ENCODE assay signal across 8 mouse cellular contexts in the genomic region with DNA sequence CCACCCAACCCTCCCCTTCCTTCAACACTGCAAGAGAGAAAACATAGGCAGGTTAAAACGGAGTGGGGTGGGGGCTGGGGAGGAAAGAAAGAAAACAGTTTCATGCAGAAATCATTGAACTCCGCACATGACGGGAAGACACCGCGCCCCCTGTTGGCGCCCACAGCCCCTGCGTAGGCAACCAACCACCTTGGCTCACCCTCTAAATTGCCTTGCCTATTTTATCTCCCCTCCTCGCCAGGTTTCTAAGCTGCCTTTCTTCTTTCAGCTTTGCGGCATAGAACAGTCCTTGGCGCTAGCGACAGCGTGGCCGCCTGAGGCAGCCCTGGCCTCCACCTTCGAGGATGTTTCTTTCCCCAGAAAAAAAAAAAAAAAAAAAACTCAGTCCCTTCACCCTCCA.
A peak's percentile ranks its signal among the peaks of the same experiment; 100 is the strongest.
DNase-seq lines count a peak whose midpoint lies in the region; ATAC-seq and TF ChIP-seq lines count a peak whose summit lies in the region.

No protein-coding gene starts in this region.

- H3K27ac ChIP-seq in forebrain, embryonic 15.5 days (replicated peaks) = no peak overlapping the region; the same call in 1 of the 2 replicates
- no peak overlapping the region for H3K27ac ChIP-seq in hindbrain, postnatal 0 days
- no peak overlapping the region for H3K27ac ChIP-seq in limb, embryonic 12.5 days
- 0 out of 2 replicates have a peak overlapping the region, but pooled peaks have one; percentile 26 for H3K27ac ChIP-seq in midbrain, embryonic 14.5 days (replicated peaks; ENCODE audit: low read depth, low read length)

- H3K9me3 ChIP-seq in forebrain, embryonic 15.5 days = no peaks in the 10 kb centered on the region
- no peaks in the 10 kb centered on the region for H3K9me3 ChIP-seq in hindbrain, postnatal 0 days (ENCODE audit: low read length)
- no peaks in the 10 kb centered on the region for H3K9me3 ChIP-seq in limb, embryonic 12.5 days
- H3K9me3 ChIP-seq in midbrain, embryonic 14.5 days (ENCODE audit: control insufficient read depth, low read length) = no peaks in the 10 kb centered on the region

- peak; percentile 22 for DNase-seq in adrenal gland, adult 2 months
- no peak for DNase-seq in adrenal gland, adult 8-10 months
- peak; percentile 49 for DNase-seq in adrenal gland, postnatal 25 days
- DNase-seq in hindbrain, postnatal 0 days (ENCODE audit: low spot score) = peak; percentile 63
- peak; percentile 80 for DNase-seq in midbrain, embryonic 14.5 days
- peak; percentile 8 for DNase-seq in thymus, postnatal 0 days (ENCODE audit: low spot score)

- no peaks in the 10 kb centered on the region for H3K27me3 ChIP-seq in forebrain, embryonic 15.5 days
- no peaks in the 10 kb centered on the region for H3K27me3 ChIP-seq in hindbrain, postnatal 0 days (ENCODE audit: insufficient read depth, low read length)
- H3K27me3 ChIP-seq in limb, embryonic 12.5 days = peaks cover 18% of the 10 kb centered on the region; the same call in 1 of the 2 replicates
- no peaks in the 10 kb centered on the region for H3K27me3 ChIP-seq in midbrain, embryonic 14.5 days (ENCODE audit: control insufficient read depth, insufficient read depth, low read length)

- H3K9ac ChIP-seq in forebrain, embryonic 15.5 days (replicated peaks) = 0 out of 2 replicates have a peak overlapping the region, but pooled peaks have one; percentile 13
- H3K9ac ChIP-seq in hindbrain, postnatal 0 days (replicated peaks; ENCODE audit: low read length) = no peak overlapping the region
- no peak overlapping the region for H3K9ac ChIP-seq in limb, embryonic 12.5 days (replicated peaks)
- H3K9ac ChIP-seq in midbrain, embryonic 14.5 days (replicated peaks; ENCODE audit: low read length) = no peak overlapping the region; the same call in 1 of the 2 replicates

- no peaks in the 10 kb centered on the region for H3K36me3 ChIP-seq in forebrain, embryonic 15.5 days
- no peaks in the 10 kb centered on the region for H3K36me3 ChIP-seq in hindbrain, postnatal 0 days (ENCODE audit: insufficient read depth, low read length)
- no peaks in the 10 kb centered on the region for H3K36me3 ChIP-seq in limb, embryonic 12.5 days
- H3K36me3 ChIP-seq in midbrain, embryonic 14.5 days (ENCODE audit: control insufficient read depth, insufficient read depth, low read length) = no peaks in the 10 kb centered on the region

- TF ChIP-seq CTCF in hindbrain, postnatal 0 days (IDR thresholded peaks at IDR 0.05; ENCODE audit: low read depth) = peak; percentile 59

- peak overlapping the region; percentile 27 for H3K4me2 ChIP-seq in forebrain, embryonic 15.5 days (replicated peaks)
- peak overlapping the region; percentile 42 for H3K4me2 ChIP-seq in hindbrain, postnatal 0 days (ENCODE audit: low read depth, low read length)
- peak overlapping the region; percentile 37 for H3K4me2 ChIP-seq in limb, embryonic 12.5 days
- H3K4me2 ChIP-seq in midbrain, embryonic 14.5 days (ENCODE audit: low read length) = peak overlapping the region; percentile 32

- H3K4me3 ChIP-seq in forebrain, embryonic 15.5 days = peak overlapping the region; percentile 14
- no peak overlapping the region for H3K4me3 ChIP-seq in hindbrain, postnatal 0 days (ENCODE audit: low read length)
- 0 out of 2 replicates have a peak overlapping the region, but pooled peaks have one; percentile 4 for H3K4me3 ChIP-seq in limb, embryonic 12.5 days (replicated peaks)
- no peak overlapping the region for H3K4me3 ChIP-seq in midbrain, embryonic 14.5 days (replicated peaks; ENCODE audit: low read depth, low read length)

- H3K4me1 ChIP-seq in forebrain, embryonic 15.5 days = peaks cover 19% of the 10 kb centered on the region; the same call in 1 of the 2 replicates
- no peaks in the 10 kb centered on the region for H3K4me1 ChIP-seq in hindbrain, postnatal 0 days (ENCODE audit: insufficient read depth, low read length)
- H3K4me1 ChIP-seq in limb, embryonic 12.5 days (replicated peaks) = peaks cover 10% of the 10 kb centered on the region; the same call in 1 of the 2 replicates
- H3K4me1 ChIP-seq in midbrain, embryonic 14.5 days (ENCODE audit: control insufficient read depth, insufficient read depth, low read length) = 0 out of 2 replicates have a peak, but pooled peaks cover 6% of the 10 kb centered on the region

- 17% methylated on average over 14 of the region's 14 CpGs for WGBS in forebrain, embryonic 15.5 days
- 30% methylated on average over 14 of the region's 14 CpGs for WGBS in hindbrain, postnatal 0 days
- 18% methylated on average over 14 of the region's 14 CpGs for WGBS in limb, embryonic 12.5 days
- WGBS in midbrain, embryonic 14.5 days = 15% methylated on average over 14 of the region's 14 CpGs

- ATAC-seq in forebrain, embryonic 15.5 days (replicated peaks) = peak; percentile 54; the same call in 1 of the 2 replicates
- peak; percentile 27; the same call in 1 of the 2 replicates for ATAC-seq in hindbrain, postnatal 0 days
- ATAC-seq in limb, embryonic 12.5 days (ENCODE audit: insufficient number of reproducible peaks, insufficient read depth, low FRiP score, low TSS enrichment, low read depth) = no peak
- ATAC-seq in midbrain, embryonic 14.5 days (ENCODE audit: low FRiP score, low TSS enrichment) = 0 out of 2 replicates have a peak, but pooled peaks have one; percentile 37

Comparison
In these comparisons a context has a peak if more than half of its experiments do, and no peak if none do; other contexts are left out.
1. H3K4me3 ChIP-seq: peak in forebrain, embryonic 15.5 days (single experiment) and limb, embryonic 12.5 days (single experiment); none in hindbrain, postnatal 0 days (single experiment) and midbrain, embryonic 14.5 days (single experiment).
2. Peak in every context shown above with its lines, with median percentiles within 50 percentile points of each other: H3K4me2 ChIP-seq.